Mouse (Mus musculus) cortical plate, adult 2 months (tissue): ENCODE data around the gene Spock1.

Experiments used
- CTCF ChIP-seq: fragments of 200-500 bp; IDR thresholded peaks from 2 replicates; pipeline ENCODE4 v1.5.1; 2011; ENCODE audit warnings: mild to moderate bottlenecking, control low read depth, low read length; ENCODE audit not compliant: insufficient read depth; ENCODE audit errors: extremely low read depth
- POLR2A ChIP-seq: fragments of 200-500 bp; IDR thresholded peaks from 2 replicates; pipeline ENCODE4 v1.6.1; 2011; ENCODE audit warnings: mild to moderate bottlenecking, low read length, control low read depth; ENCODE audit not compliant: insufficient read depth; ENCODE audit errors: extremely low read depth

- TF ChIP-seq CTCF = no peak
- no peak for TF ChIP-seq POLR2A
Measured at GRCm38 (mm10) chr13:57865029-57865428, 43.1 kb downstream of the Spock1 start.
